Mouse (Mus musculus): ENCODE data around the gene Etl4.

DNA sequence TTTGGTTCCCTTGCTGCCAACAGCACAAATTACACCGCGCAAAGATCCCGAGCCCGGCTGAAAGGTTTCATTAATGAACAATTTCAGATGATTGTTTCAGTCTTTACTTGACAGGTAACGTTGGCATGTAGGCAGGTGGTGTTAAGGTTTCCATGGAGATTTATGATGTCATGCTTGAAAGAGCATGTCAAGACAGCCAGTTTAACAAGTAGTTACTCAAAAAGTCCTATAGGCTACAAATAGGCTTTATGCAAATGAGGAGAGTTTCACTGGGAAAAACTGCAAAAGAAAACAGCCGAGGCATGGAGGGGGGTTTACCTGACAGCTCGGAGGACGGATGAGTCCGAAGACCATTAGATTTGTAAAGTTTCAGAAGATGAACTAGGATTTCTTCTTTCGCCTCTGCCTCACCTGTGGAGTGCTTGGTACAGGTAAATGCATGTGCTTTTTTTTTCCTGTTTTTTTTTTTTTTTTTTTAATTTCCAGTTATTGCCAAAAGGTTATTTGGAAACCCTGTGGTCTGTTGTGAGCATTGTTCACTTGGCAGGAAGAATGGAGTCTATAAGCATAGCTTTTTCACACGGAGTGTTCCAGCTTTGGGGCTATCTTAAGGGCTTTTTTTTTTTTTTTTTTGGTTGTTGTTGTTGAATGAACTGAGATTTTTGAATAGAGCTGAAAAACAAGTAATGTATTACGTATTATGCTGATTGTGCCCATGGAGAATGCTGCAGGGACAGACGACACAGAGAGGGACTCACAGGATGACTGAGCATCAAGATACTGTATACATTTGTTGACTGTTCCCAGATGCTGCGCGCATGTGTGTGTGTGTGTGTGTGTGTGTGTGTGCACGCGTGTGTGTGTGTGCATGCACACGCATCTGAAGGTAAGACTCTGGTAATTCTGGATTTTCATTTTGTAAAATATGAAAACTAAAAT is 638.4 kb downstream of the Etl4 start:
- no peak for TF ChIP-seq POLR2A (IDR thresholded peaks at IDR 0.05; ENCODE audit: control insufficient read depth in 1 of 2, insufficient read depth in 1 of 2, low read depth in 1 of 2, low read length in 2 of 2, poor library complexity in 1 of 2)
- no peak for TF ChIP-seq CTCF (IDR thresholded peaks at IDR 0.05 in 2 of 3, conservative IDR thresholded peaks at IDR 0.05 in 1 of 3; ENCODE audit: control insufficient read depth in 1 of 3, insufficient read depth in 1 of 3, low read depth in 2 of 3, low read length in 3 of 3, poor library complexity in 1 of 3, severe bottlenecking in 1 of 3)
- no peak for TF ChIP-seq GATA1 (IDR thresholded peaks at IDR 0.05; ENCODE audit: low read depth, low read length)
- no peak for TF ChIP-seq TCF12 (IDR thresholded peaks at IDR 0.05; ENCODE audit: low read depth, low read length)
- TF ChIP-seq EP300 (IDR thresholded peaks at IDR 0.05; ENCODE audit: low read depth in 1 of 2, low read length in 2 of 2) = no peak
- no peak for TF ChIP-seq MAFK (IDR thresholded peaks at IDR 0.05; ENCODE audit: borderline replicate concordance, low read depth, low read length)
- no peak for TF ChIP-seq MAZ (IDR thresholded peaks at IDR 0.05; ENCODE audit: low read depth, low read length)
- no peak for TF ChIP-seq RCOR1 (IDR thresholded peaks at IDR 0.05; ENCODE audit: low read depth, low read length)
- no peak for TF ChIP-seq USF2 (IDR thresholded peaks at IDR 0.05; ENCODE audit: borderline replicate concordance in 1 of 2, insufficient read depth in 1 of 2, low read depth in 1 of 2, low read length in 2 of 2)
- no peak for TF ChIP-seq SMC3 (IDR thresholded peaks at IDR 0.05; ENCODE audit: low read depth, low read length)
- no peak for TF ChIP-seq TBP (IDR thresholded peaks at IDR 0.05; ENCODE audit: low read depth, low read length)
- TF ChIP-seq MXI1 (IDR thresholded peaks at IDR 0.05; ENCODE audit: low read depth, low read length) = no peak
- no peak for TF ChIP-seq USF1 (IDR thresholded peaks at IDR 0.05; ENCODE audit: low read depth, low read length)
